Mouse (Mus musculus) spleen, postnatal 14 days (tissue): Measurements from ENCODE around the gene Pltp.
A peak's percentile ranks its signal among the peaks of the same experiment; 100 is the strongest.
"Not testable (repeated sequence)": the region's sequence is repeated elsewhere in the genome, so short reads cannot be mapped to it uniquely, and the experiment has no call there.

Experiments used
- DNase-seq, 2 experiments: peaks; one replicate each; pipeline ENCODE4 v3.0.0; 2021 to 2022; ENCODE audit warnings: low spot score in 2 of 2

Pltp gene

GRCm38 (mm10) chr2:164805332-164805718, 52.2 kb downstream of the Pltp start:
- no peak for DNase-seq

- DNase-seq, result peak; percentile 98
Observed at GRCm38 (mm10) chr2:164804533-164805331, 52.8 kb downstream of the Pltp start, which contains the start of the genes Acot8 and Zswim3. Gene Acot8 (minus strand): TSS chr2:164804882. Gene Zswim3 (plus strand): TSS chr2:164805098.

GRCm38 (mm10) chr2:164803921-164804313, 53.6 kb downstream of the Pltp start:
- DNase-seq, result no peak

- DNase-seq, result no peak
Observed at GRCm38 (mm10) chr2:164803201-164803920, 54.1 kb downstream of the Pltp start.

GRCm38 (mm10) chr2:164800252-164801004, 57.1 kb downstream of the Pltp start:
- DNase-seq, result no peak

GRCm38 (mm10) chr2:164798554-164798953, 59.0 kb downstream of the Pltp start:
- DNase-seq, result not testable (repeated sequence)

GRCm38 (mm10) chr2:164795868-164796267, 61.6 kb downstream of the Pltp start:
- no peak for DNase-seq

GRCm38 (mm10) chr2:164794293-164794692, 63.2 kb downstream of the Pltp start:
- DNase-seq, result peak; percentile 48 to 76

- DNase-seq, result no peak
Observed at GRCm38 (mm10) chr2:164793772-164794171, 63.7 kb downstream of the Pltp start.

- DNase-seq, result peak; percentile 38 to 62
Observed at GRCm38 (mm10) chr2:164793236-164793635, 64.3 kb downstream of the Pltp start.

GRCm38 (mm10) chr2:164792400-164793190, 64.9 kb downstream of the Pltp start:
- no peak for DNase-seq

- DNase-seq, result no peak
Observed at GRCm38 (mm10) chr2:164791841-164792261, 65.7 kb downstream of the Pltp start.

- DNase-seq, result no peak
Observed at GRCm38 (mm10) chr2:164790451-164790850, 67.1 kb downstream of the Pltp start.
